Mouse (Mus musculus): ENCODE data around the gene Vmn1r169.
"Not testable (repeated sequence)": the region's sequence is repeated elsewhere in the genome, so short reads cannot be mapped to it uniquely, and the experiment has no call there.

Vmn1r169 gene

GRCm38 (mm10) chr7:23575226-23575625 is at the start of gene Vmn1r169:
Gene Vmn1r169 (plus strand): TSS chr7:23575526.
- not testable (repeated sequence) for DNase-seq (ENCODE audit: low read depth, low spot score)

GRCm38 (mm10) chr7:23539432-23539831 is 35.9 kb upstream of the Vmn1r169 start, which contains the start of gene Vmn1r168:
Gene Vmn1r168 (plus strand): TSS chr7:23539732.
- DNase-seq (ENCODE audit: low read depth, low spot score) = not testable (repeated sequence)

- not testable (repeated sequence) for DNase-seq (ENCODE audit: low read depth, low spot score)
Observed at GRCm38 (mm10) chr7:23605875-23606274, 30.5 kb downstream of the Vmn1r169 start, which contains the start of gene Vmn1r170. Gene Vmn1r170 (plus strand): TSS chr7:23606175.
